Mouse (Mus musculus): ENCODE results near the gene Hoxd9. TPM values are rescaled to one million over a fixed set of nuclear protein-coding genes. Genes with fewer than 3 reads are reported as not detected.

The Hoxd9 gene
- polyA plus RNA-seq, 1 experiment from 2014 or later: not detected

DNA sequence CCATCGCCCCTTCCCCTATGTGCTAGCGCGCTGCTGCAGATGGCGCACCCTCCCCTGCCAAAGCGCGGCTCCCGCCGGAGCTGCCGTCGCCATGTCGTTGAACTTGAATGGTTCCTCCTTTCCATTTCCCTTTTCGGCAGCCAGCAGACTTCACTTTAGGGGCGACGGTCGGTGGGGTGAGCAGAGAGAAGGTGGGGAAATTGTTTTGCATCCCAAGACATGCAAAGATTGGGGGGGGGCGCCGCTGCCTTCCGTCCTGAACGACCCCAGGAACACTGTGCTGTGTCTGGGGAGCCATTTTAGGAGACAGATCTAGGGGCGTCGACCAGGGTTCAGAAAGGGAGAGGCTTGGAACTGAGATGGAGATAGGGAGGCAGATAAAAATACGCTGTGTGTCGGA, 17.5 kb upstream of the Hoxd9 start:
- Histone ChIP-seq H3K27me3 (peaks cover 100% of the 10 kb centered on the region), H3K36me3 (ENCODE audit: poor library complexity, severe bottlenecking) (no peaks in the 10 kb centered on the region), H3K27ac (no peak overlapping the region), H3K4me1 (peaks cover 13% of the 10 kb centered on the region), H3K9ac (no peak overlapping the region), H3K9me3 (replicated peaks) (no peaks in the 10 kb centered on the region), H3K4me3 (no peak overlapping the region), H3K4me2 (no peak overlapping the region)
- WGBS: under 1% methylated on average over 22 of the region's 23 CpGs
- ATAC-seq: no peak

GRCm38 (mm10) chr2:74680561-74681398, 16.7 kb upstream of the Hoxd9 start:
- H3K27ac ChIP-seq: no peak overlapping the region
- peaks cover 13% of the 10 kb centered on the region for H3K4me1 ChIP-seq
- H3K4me2 ChIP-seq: no peak overlapping the region
- H3K9me3 ChIP-seq (replicated peaks): no peaks in the 10 kb centered on the region
- no peak for ATAC-seq
- WGBS: 2% methylated on average over 21 of the region's 21 CpGs
- H3K4me3 ChIP-seq: no peak overlapping the region
- no peak overlapping the region for H3K9ac ChIP-seq
- no peaks in the 10 kb centered on the region for H3K36me3 ChIP-seq (ENCODE audit: poor library complexity, severe bottlenecking)
- peaks cover 100% of the 10 kb centered on the region for H3K27me3 ChIP-seq

GRCm38 (mm10) chr2:74681594-74682531, 15.7 kb upstream of the Hoxd9 start:
- no peak for ATAC-seq
- Histone ChIP-seq H3K9ac (no peak overlapping the region), H3K27ac (no peak overlapping the region), H3K4me2 (peak overlapping the region; percentile 26), H3K4me3 (peak overlapping the region; percentile 21), H3K36me3 (ENCODE audit: poor library complexity, severe bottlenecking) (no peaks in the 10 kb centered on the region), H3K27me3 (peaks cover 99% of the 10 kb centered on the region), H3K4me1 (peaks cover 13% of the 10 kb centered on the region), H3K9me3 (replicated peaks) (no peaks in the 10 kb centered on the region)
- under 1% methylated on average over 65 of the region's 78 CpGs for WGBS

- Histone ChIP-seq H3K9me3 (replicated peaks) (no peaks in the 10 kb centered on the region), H3K36me3 (ENCODE audit: poor library complexity, severe bottlenecking) (no peaks in the 10 kb centered on the region), H3K27ac (no peak overlapping the region), H3K4me1 (peaks cover 13% of the 10 kb centered on the region), H3K4me3 (peak overlapping the region; percentile 21), H3K4me2 (peak overlapping the region; percentile 26), H3K9ac (no peak overlapping the region), H3K27me3 (peaks cover 99% of the 10 kb centered on the region)
- ATAC-seq: peak; percentile 27; the same call in 1 of the 2 replicates
- WGBS: 1% methylated on average over 47 of the region's 51 CpGs
Measured at GRCm38 (mm10) chr2:74682796-74683195, 14.7 kb upstream of the Hoxd9 start.

- no peak overlapping the region for H3K4me3 ChIP-seq
- ATAC-seq: no peak
- H3K27me3 ChIP-seq: peaks cover 99% of the 10 kb centered on the region
- H3K27ac ChIP-seq: no peak overlapping the region
- H3K4me2 ChIP-seq: no peak overlapping the region
- no peaks in the 10 kb centered on the region for H3K9me3 ChIP-seq (replicated peaks)
- peaks cover 13% of the 10 kb centered on the region for H3K4me1 ChIP-seq
- no peaks in the 10 kb centered on the region for H3K36me3 ChIP-seq (ENCODE audit: poor library complexity, severe bottlenecking)
- no peak overlapping the region for H3K9ac ChIP-seq
- WGBS: under 1% methylated on average over 18 of the region's 18 CpGs
Measured at GRCm38 (mm10) chr2:74683471-74683951, 14.0 kb upstream of the Hoxd9 start.

DNA sequence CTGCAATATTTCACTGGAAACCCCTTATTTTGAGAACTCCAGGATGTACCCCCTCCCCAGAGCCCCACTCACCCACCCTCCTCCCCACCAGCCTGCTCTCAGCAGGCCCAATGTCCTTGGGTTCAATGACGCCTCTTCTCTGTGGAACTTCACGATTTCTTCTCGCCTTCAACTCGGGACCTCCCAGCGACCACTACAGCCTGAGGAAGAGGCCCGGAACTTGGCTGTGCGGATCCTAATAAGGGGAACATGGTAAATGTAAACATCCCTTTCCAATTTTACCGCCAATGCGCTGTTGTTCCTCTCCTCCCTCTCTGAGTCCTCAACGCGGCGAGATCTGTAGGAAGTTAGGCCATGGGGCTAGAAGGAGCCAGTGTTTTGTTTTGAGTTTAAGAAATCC, 13.4 kb upstream of the Hoxd9 start:
- no peak overlapping the region for H3K4me3 ChIP-seq
- no peak for ATAC-seq
- H3K4me1 ChIP-seq: peaks cover 13% of the 10 kb centered on the region
- H3K9me3 ChIP-seq (replicated peaks): no peaks in the 10 kb centered on the region
- no peak overlapping the region for H3K4me2 ChIP-seq
- WGBS: 1% methylated on average over 12 of the region's 12 CpGs
- peaks cover 99% of the 10 kb centered on the region for H3K27me3 ChIP-seq
- H3K27ac ChIP-seq: no peak overlapping the region
- H3K36me3 ChIP-seq (ENCODE audit: poor library complexity, severe bottlenecking): no peaks in the 10 kb centered on the region
- H3K9ac ChIP-seq: no peak overlapping the region

DNA sequence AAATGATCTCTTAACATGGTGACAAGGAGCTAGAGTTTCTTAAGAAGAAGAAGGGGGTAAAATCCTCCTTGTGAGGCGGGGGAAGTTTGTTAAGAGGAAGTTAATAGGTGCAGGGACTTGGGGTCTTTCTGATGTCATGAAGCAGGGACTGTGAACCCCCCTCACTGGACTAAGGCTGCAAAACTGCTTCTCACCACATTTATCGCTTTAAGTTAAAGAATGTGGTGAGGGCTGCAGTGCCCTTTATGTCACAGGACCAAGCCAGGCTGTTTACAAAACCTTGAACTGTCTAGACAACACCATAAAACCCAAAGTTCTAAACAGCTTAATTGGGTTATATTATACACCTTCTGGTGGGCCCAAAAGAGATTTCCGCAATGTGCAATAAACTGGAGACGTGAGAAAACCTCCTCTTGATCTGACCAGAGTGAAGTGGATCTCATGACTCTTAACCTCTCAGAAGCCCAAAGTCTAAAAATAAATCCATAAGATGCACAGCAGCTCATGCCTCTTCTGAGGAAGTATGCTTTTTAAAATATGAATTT, 12.4 kb upstream of the Hoxd9 start:
- Histone ChIP-seq H3K36me3 (ENCODE audit: poor library complexity, severe bottlenecking) (no peaks in the 10 kb centered on the region), H3K4me2 (no peak overlapping the region), H3K9me3 (replicated peaks) (no peaks in the 10 kb centered on the region), H3K4me3 (no peak overlapping the region), H3K27me3 (peaks cover 99% of the 10 kb centered on the region), H3K4me1 (peaks cover 13% of the 10 kb centered on the region), H3K27ac (no peak overlapping the region), H3K9ac (no peak overlapping the region)
- 13% methylated on average over 4 of the region's 4 CpGs for WGBS
- no peak for ATAC-seq

- H3K9me3 ChIP-seq (replicated peaks): no peaks in the 10 kb centered on the region
- H3K4me3 ChIP-seq: no peak overlapping the region
- no peak overlapping the region for H3K9ac ChIP-seq
- H3K27ac ChIP-seq: no peak overlapping the region
- no peak overlapping the region for H3K4me2 ChIP-seq
- peaks cover 97% of the 10 kb centered on the region for H3K27me3 ChIP-seq
- WGBS: 5% methylated on average over 17 of the region's 17 CpGs
- H3K36me3 ChIP-seq (ENCODE audit: poor library complexity, severe bottlenecking): no peaks in the 10 kb centered on the region
- H3K4me1 ChIP-seq: peaks cover 14% of the 10 kb centered on the region
- ATAC-seq: no peak
Measured at GRCm38 (mm10) chr2:74686301-74686987, 11.1 kb upstream of the Hoxd9 start.

- Histone ChIP-seq H3K9me3 (replicated peaks) (no peaks in the 10 kb centered on the region), H3K4me3 (no peak overlapping the region), H3K4me2 (no peak overlapping the region), H3K4me1 (peaks cover 12% of the 10 kb centered on the region), H3K27me3 (peaks cover 97% of the 10 kb centered on the region), H3K27ac (no peak overlapping the region), H3K9ac (no peak overlapping the region), H3K36me3 (ENCODE audit: poor library complexity, severe bottlenecking) (no peaks in the 10 kb centered on the region)
- 2% methylated on average over 27 of the region's 27 CpGs for WGBS
- ATAC-seq: no peak
Measured at GRCm38 (mm10) chr2:74686988-74687697, 10.4 kb upstream of the Hoxd9 start.

GRCm38 (mm10) chr2:74687698-74688555, 9.6 kb upstream of the Hoxd9 start:
- no peaks in the 10 kb centered on the region for H3K36me3 ChIP-seq (ENCODE audit: poor library complexity, severe bottlenecking)
- WGBS: under 1% methylated on average over 31 of the region's 31 CpGs
- H3K27ac ChIP-seq: no peak overlapping the region
- no peak overlapping the region for H3K4me2 ChIP-seq
- no peaks in the 10 kb centered on the region for H3K9me3 ChIP-seq (replicated peaks)
- H3K4me3 ChIP-seq: no peak overlapping the region
- peaks cover 97% of the 10 kb centered on the region for H3K27me3 ChIP-seq
- ATAC-seq: no peak
- H3K9ac ChIP-seq: no peak overlapping the region
- H3K4me1 ChIP-seq: peaks cover 4% of the 10 kb centered on the region; the same call in 1 of the 2 replicates
